Mouse (Mus musculus) spleen, adult 2 months (tissue): ENCODE results near the gene Metrnl. TPM values are rescaled to one million over a fixed set of nuclear protein-coding genes. Genes with fewer than 3 reads are reported as not detected.

Experiments used
- DNase-seq, 2 experiments: peaks; one replicate each; pipeline versions ENCODE4 v3.0.0 to v3.0.0-alpha.2; 2012 to 2021; ENCODE audit warnings: low spot score in 2 of 2, low read depth in 1 of 2
- H3K27ac ChIP-seq: fragments of 200-500 bp; 2 replicates; pipeline ENCODE4 v1.5.1; 2012; ENCODE audit warnings: low read length, inconsistent platforms; ENCODE audit not compliant: insufficient read depth
- H3K27me3 ChIP-seq: fragments of 200-500 bp; 2 replicates; pipeline ENCODE4 v1.6.1; 2012; ENCODE audit warnings: mild to moderate bottlenecking, moderate library complexity, low read length, inconsistent platforms; ENCODE audit not compliant: control insufficient read depth, insufficient read depth
- H3K36me3 ChIP-seq: fragments of 200-500 bp; 2 replicates; pipeline ENCODE4 v1.6.1; 2012; ENCODE audit warnings: mild to moderate bottlenecking, low read length, inconsistent platforms; ENCODE audit not compliant: control insufficient read depth, insufficient read depth
- H3K4me1 ChIP-seq: fragments of 200-500 bp; 2 replicates; pipeline ENCODE4 v1.6.1; 2011; ENCODE audit warnings: inconsistent platforms; ENCODE audit not compliant: control insufficient read depth, insufficient read depth, insufficient read length
- H3K4me3 ChIP-seq: fragments of 200-500 bp; 2 replicates; pipeline ENCODE4 v1.5.1; 2011; ENCODE audit warnings: mild to moderate bottlenecking, inconsistent platforms; ENCODE audit not compliant: insufficient read depth, insufficient read length; ENCODE audit errors: extremely low read depth
- CTCF ChIP-seq: fragments of 200-500 bp; IDR thresholded peaks from 2 replicates; pipeline ENCODE4 v1.5.1; 2011; ENCODE audit warnings: mild to moderate bottlenecking, inconsistent platforms; ENCODE audit not compliant: insufficient read depth, insufficient read length, insufficient replicate concordance; ENCODE audit errors: extremely low read depth
- POLR2A ChIP-seq: fragments of 200-500 bp; IDR thresholded peaks from 2 replicates; pipeline ENCODE4 v1.6.1; 2011; ENCODE audit warnings: low read depth, low read length, inconsistent platforms
- WGBS: fragments of 180-500 bp; shearing (Covaris S2); methylation state at CpG from one replicate; pipeline ENCODE4 v1.1.7; 2018; 5-methylcytosine and 5-hydroxymethylcytosine counted together
- polyA plus RNA-seq: library from polyadenylated mRNA; depleted of rRNA; stranded (reverse); fragments of >200 nt; gene quantifications from 2 replicates; pipeline ENCODE4 v1.2.3, GENCODE M21; 2012; rRNA removed

Metrnl gene
- polyA plus RNA-seq, 1 experiment = 13.3 TPM

DNA sequence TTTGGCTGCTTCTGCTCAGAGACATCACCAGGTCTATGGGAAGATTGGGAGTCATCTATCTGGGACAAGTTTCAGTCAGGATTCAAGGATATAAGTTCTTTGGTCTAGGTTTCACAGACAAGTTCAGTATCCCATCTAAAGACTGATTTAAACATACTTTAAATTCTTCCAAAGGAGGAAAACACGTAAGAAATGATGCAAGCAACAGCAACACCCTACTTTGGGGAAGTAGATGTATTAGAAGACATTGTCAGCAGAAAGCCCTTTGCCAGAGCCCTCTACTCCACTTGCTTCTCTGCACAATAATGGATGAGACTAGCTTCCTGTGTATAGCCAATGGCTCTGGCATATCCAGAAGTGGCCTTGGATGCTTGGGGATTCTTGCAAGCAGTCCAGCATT is 41.8 kb downstream of the Metrnl start:
- Histone ChIP-seq H3K4me1 (no peaks in the 10 kb centered on the region), H3K27ac (no peak overlapping the region), H3K27me3 (no peaks in the 10 kb centered on the region), H3K36me3 (no peaks in the 10 kb centered on the region), H3K4me3 (no peak overlapping the region)
- WGBS = 78% methylated on average over 1 of the region's 1 CpGs
- TF ChIP-seq POLR2A (no peak), CTCF (no peak)
- DNase-seq = no peak

DNA sequence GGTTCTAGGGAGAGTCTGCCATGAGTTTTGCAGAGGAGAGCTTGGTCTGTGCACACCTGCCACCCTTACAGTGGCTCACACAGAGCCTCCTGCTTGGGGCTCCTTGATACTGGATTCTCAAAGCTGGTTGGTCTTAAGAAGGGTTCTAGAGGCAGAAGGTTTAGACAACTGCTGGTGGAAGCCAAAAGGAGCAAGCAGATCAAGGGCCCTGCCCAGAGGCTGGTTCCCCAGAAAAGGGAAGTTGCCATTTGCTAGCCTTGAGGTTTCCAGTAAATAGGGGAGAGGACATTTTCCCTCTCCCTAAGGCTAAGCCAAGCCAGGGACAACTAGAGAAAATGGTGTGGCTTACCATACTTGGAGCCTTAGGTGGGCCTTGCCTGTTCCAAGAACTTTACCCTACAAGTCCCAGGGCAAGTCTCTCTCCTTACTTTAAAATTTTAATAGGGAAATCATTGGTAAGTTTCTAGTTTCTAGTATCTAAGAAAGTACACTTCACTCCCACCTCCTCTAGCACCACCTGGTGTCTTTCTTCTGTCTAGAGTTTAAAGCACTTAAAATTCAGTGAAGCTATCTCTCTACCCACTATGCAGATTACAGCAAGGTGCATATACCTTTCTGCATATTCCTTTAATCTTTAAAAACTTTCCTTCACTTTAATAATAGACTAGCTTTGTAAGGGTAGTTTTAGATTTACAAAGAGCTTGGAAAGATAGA is 42.7 kb downstream of the Metrnl start:
- no peak overlapping the region for H3K27ac ChIP-seq

DNA sequence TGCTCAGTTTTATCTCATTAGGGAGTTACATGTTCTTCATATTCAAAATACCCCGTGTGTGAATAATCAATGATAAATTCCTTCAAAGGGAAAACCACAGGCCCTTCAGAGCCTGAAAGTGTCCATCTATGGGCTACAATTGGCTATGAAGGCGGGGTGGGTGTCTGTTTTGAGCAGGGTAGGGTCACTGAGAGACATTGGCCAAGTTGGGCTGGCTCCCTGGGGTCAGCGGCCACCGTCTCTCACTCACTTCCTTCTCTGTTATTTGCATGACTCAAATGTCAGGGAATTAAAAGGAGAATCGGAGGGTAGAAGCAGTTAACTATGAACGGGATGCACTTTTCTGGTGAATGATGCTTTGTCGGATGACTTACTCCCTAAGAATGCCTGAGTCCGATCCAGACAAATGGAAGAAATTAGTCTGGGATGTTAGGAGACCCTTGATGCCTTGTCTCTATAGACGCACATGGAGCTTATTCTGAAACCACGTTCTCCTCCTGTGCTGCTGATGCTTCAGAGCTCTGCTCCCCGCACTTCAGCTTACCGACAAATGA is 45.7 kb downstream of the Metrnl start:
- no peaks in the 10 kb centered on the region for H3K36me3 ChIP-seq
- 89% methylated on average over 12 of the region's 12 CpGs for WGBS
- no peak overlapping the region for H3K27ac ChIP-seq
- TF ChIP-seq CTCF = no peak
- no peak for TF ChIP-seq POLR2A
- H3K4me1 ChIP-seq = no peaks in the 10 kb centered on the region
- DNase-seq = no peak
- no peak overlapping the region for H3K4me3 ChIP-seq
- no peaks in the 10 kb centered on the region for H3K27me3 ChIP-seq

More for the DNA sequence above, 42.7 kb downstream of the Metrnl start:
- no peak for DNase-seq
- Histone ChIP-seq H3K4me3 (no peak overlapping the region), H3K4me1 (no peaks in the 10 kb centered on the region), H3K27me3 (no peaks in the 10 kb centered on the region), H3K36me3 (no peaks in the 10 kb centered on the region)
- TF ChIP-seq CTCF = no peak
- no peak for TF ChIP-seq POLR2A

DNA sequence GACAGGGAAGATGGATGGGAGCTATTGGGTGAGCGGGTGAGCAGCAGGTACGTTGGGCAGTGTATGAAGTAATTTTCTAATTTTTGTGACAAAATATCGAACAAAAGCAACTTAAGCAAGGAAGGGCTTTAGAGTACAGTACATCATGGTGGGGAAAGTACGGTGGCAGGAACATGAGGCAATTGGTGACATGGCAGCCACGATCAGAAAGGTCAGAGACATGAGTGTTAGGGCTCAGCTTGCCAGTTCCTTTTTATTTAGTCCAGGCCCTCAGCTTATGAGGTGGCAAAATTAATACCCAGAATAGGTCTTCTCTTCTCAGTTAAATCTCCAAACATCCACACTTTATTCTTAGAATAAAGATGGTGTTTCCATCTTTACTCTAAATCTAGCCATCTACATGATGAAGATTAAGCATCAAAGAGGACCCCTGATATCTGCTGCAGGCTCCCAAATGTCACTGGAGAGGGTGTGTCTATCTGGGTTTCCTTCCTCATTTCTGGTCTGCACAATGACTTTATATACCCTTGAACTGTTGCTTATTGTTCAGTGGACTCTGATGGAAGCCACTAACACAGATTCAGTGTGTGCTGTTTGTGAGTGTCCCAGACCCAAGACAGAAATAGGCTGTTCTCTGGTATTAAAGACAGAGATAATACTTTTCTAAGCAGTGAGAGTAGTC is 46.8 kb downstream of the Metrnl start:
- no peak overlapping the region for H3K27ac ChIP-seq
- no peak for TF ChIP-seq POLR2A
- TF ChIP-seq CTCF = no peak
- H3K36me3 ChIP-seq = no peaks in the 10 kb centered on the region
- no peaks in the 10 kb centered on the region for H3K27me3 ChIP-seq
- no peaks in the 10 kb centered on the region for H3K4me1 ChIP-seq
- WGBS = 62% methylated on average over 5 of the region's 5 CpGs
- DNase-seq = no peak
- no peak overlapping the region for H3K4me3 ChIP-seq

Other genes starting within 250 kb of the Metrnl start
- gene Tbcd, start 249.6 kb upstream of the Metrnl start, polyA plus RNA-seq = 38.0 and 44.7 TPM in 2 replicates
- gene Zfp750, start 182.2 kb upstream of the Metrnl start, polyA plus RNA-seq = 0.04 and 0.11 TPM in 2 replicates
- 7.8 and 8.1 TPM in 2 replicates for gene B3gntl1, start 28.4 kb upstream of the Metrnl start, polyA plus RNA-seq
- not detected in 2 replicates for gene Ptchd3, start 128.7 kb downstream of the Metrnl start, polyA plus RNA-seq